ENCODE assay signal across 8 mouse cellular contexts in genomic region chr16:30512375-30513049, GRCm38 (mm10). TPM values are rescaled to one million over a fixed set of nuclear protein-coding genes. Genes with fewer than 3 reads are reported as not detected.
A peak's percentile ranks its signal among the peaks of the same experiment; 100 is the strongest.
DNase-seq lines count a peak whose midpoint lies in the region; ATAC-seq and TF ChIP-seq lines count a peak whose summit lies in the region.

No protein-coding gene starts in this region.

- TF ChIP-seq EP300 in MEL (IDR thresholded peaks at IDR 0.05; ENCODE audit: low read depth in 1 of 2, low read length in 2 of 2): 0 out of 4 replicates have a peak, but pooled peaks of 1 of the 2 experiments have one; percentile 16

- 62% methylated on average over 8 of the region's 8 CpGs for WGBS in forebrain, embryonic 15.5 days
- WGBS in forebrain, postnatal 0 days: 61% methylated on average over 8 of the region's 8 CpGs
- 28% methylated on average over 8 of the region's 8 CpGs for WGBS in limb, embryonic 15.5 days

- no peak for TF ChIP-seq CTCF in forebrain, postnatal 0 days (IDR thresholded peaks at IDR 0.05; ENCODE audit: low read depth)
- TF ChIP-seq CTCF in MEL (IDR thresholded peaks at IDR 0.05 in 2 of 3, conservative IDR thresholded peaks at IDR 0.05 in 1 of 3; ENCODE audit: control insufficient read depth in 1 of 3, insufficient read depth in 1 of 3, low read depth in 2 of 3, low read length in 3 of 3, poor library complexity in 1 of 3, severe bottlenecking in 1 of 3): no peak

- peaks cover 24% of the 10 kb centered on the region for H3K4me1 ChIP-seq in forebrain, embryonic 15.5 days
- peaks cover 5% of the 10 kb centered on the region; the same call in 1 of the 2 replicates for H3K4me1 ChIP-seq in forebrain, postnatal 0 days (ENCODE audit: insufficient read depth)
- peaks cover 0 to 21% of the 10 kb centered on the region in 2 experiments; a peak in 2 of 4 replicates for H3K4me1 ChIP-seq in MEL (ENCODE audit: control insufficient read depth in 1 of 2, insufficient read depth in 2 of 2, low read length in 2 of 2)
- peaks cover 39% of the 10 kb centered on the region for H3K4me1 ChIP-seq in limb, embryonic 15.5 days

- intact Hi-C loops in left cerebral cortex, postnatal 36 days (cut with DNase I): no loop called here

- no peaks in the 10 kb centered on the region for H3K9me3 ChIP-seq in forebrain, embryonic 15.5 days
- H3K9me3 ChIP-seq in forebrain, postnatal 0 days (ENCODE audit: low read length): no peaks in the 10 kb centered on the region
- H3K9me3 ChIP-seq in MEL (replicated peaks; ENCODE audit: insufficient read depth, low read length): no peaks in the 10 kb centered on the region
- H3K9me3 ChIP-seq in limb, embryonic 15.5 days: no peaks in the 10 kb centered on the region

- TF ChIP-seq RAD21 in MEL (IDR thresholded peaks at IDR 0.05; ENCODE audit: low read depth, low read length): no peak

- no peak for DNase-seq in forebrain, postnatal 0 days
- DNase-seq in MEL (ENCODE audit: low read depth, low spot score): peak; percentile 80
- peak; percentile 90 for DNase-seq in fat pad, adult 2 months (ENCODE audit: extremely low read depth, low read depth, low spot score)
- DNase-seq in left cerebral cortex, postnatal 36 days (ENCODE audit: low spot score in 2 of 2): no peak
- DNase-seq in cerebellum, adult 18-20 months: no peak
- no peak for DNase-seq in gastrocnemius, postnatal 10 days

- no peaks in the 10 kb centered on the region for H3K27me3 ChIP-seq in forebrain, embryonic 15.5 days
- H3K27me3 ChIP-seq in forebrain, postnatal 0 days (ENCODE audit: insufficient read depth, low read length): no peaks in the 10 kb centered on the region
- no peaks in the 10 kb centered on the region for H3K27me3 ChIP-seq in MEL (ENCODE audit: control insufficient read depth in 1 of 2, insufficient read depth in 2 of 2, low read length in 2 of 2)
- H3K27me3 ChIP-seq in limb, embryonic 15.5 days: no peaks in the 10 kb centered on the region

- TF ChIP-seq POLR2A in MEL (IDR thresholded peaks at IDR 0.05; ENCODE audit: control insufficient read depth in 1 of 2, insufficient read depth in 1 of 2, low read depth in 1 of 2, low read length in 2 of 2, poor library complexity in 1 of 2): no peak

- H3K36me3 ChIP-seq in forebrain, embryonic 15.5 days: peaks cover 26% of the 10 kb centered on the region
- H3K36me3 ChIP-seq in forebrain, postnatal 0 days (ENCODE audit: insufficient read depth): peaks cover 39% of the 10 kb centered on the region
- H3K36me3 ChIP-seq in MEL (ENCODE audit: control insufficient read depth in 1 of 2, insufficient read depth in 2 of 2, low read length in 2 of 2): peaks cover 0 to 20% of the 10 kb centered on the region in 2 experiments; a peak in 2 of 4 replicates
- no peaks in the 10 kb centered on the region; the same call in 1 of the 2 replicates for H3K36me3 ChIP-seq in limb, embryonic 15.5 days

- no peak overlapping the region for H3K27ac ChIP-seq in forebrain, embryonic 15.5 days (replicated peaks)
- no peak overlapping the region for H3K27ac ChIP-seq in forebrain, postnatal 0 days (ENCODE audit: low read depth, low read length)
- peak overlapping the region; percentile 77 for H3K27ac ChIP-seq in MEL (ENCODE audit: control insufficient read depth, low read depth, low read length)
- peak overlapping the region; percentile 54 for H3K27ac ChIP-seq in limb, embryonic 15.5 days

- ATAC-seq in forebrain, embryonic 15.5 days (replicated peaks): no peak
- no peak for ATAC-seq in forebrain, postnatal 0 days
- peak; percentile 17; the same call in 1 of the 2 replicates for ATAC-seq in limb, embryonic 15.5 days (ENCODE audit: insufficient number of reproducible peaks, low FRiP score, low TSS enrichment, low read depth)

- no peak overlapping the region for H3K9ac ChIP-seq in forebrain, embryonic 15.5 days (replicated peaks)
- H3K9ac ChIP-seq in forebrain, postnatal 0 days: no peak overlapping the region
- peak overlapping the region; percentile 79 for H3K9ac ChIP-seq in MEL (ENCODE audit: control insufficient read depth, low read depth, low read length, poor library complexity, severe bottlenecking)
- H3K9ac ChIP-seq in limb, embryonic 15.5 days: no peak overlapping the region

- H3K79me2 ChIP-seq in MEL (ENCODE audit: control insufficient read depth, insufficient read depth, low read length, poor library complexity): peaks cover 8% of the 10 kb centered on the region; the same call in 1 of the 2 replicates

- no peak overlapping the region for H3K4me3 ChIP-seq in forebrain, embryonic 15.5 days
- H3K4me3 ChIP-seq in forebrain, postnatal 0 days (ENCODE audit: low read depth, low read length): no peak overlapping the region
- H3K4me3 ChIP-seq in MEL (ENCODE audit: control insufficient read depth in 1 of 2, insufficient read depth in 1 of 2, low read depth in 2 of 2, low read length in 2 of 2): peak overlapping the region; percentile 44 to 79
- no peak overlapping the region for H3K4me3 ChIP-seq in limb, embryonic 15.5 days

- 0 out of 2 replicates have a peak overlapping the region, but pooled peaks have one; percentile 52 for H3K4me2 ChIP-seq in forebrain, embryonic 15.5 days (replicated peaks)
- no peak overlapping the region for H3K4me2 ChIP-seq in forebrain, postnatal 0 days (ENCODE audit: low read depth)
- H3K4me2 ChIP-seq in limb, embryonic 15.5 days: no peak overlapping the region

TF ChIP-seq in MEL, 35 proteins besides CTCF, POLR2A, EP300 and RAD21:
- peak; percentile 42; the same call in 1 of the 2 replicates for TF ChIP-seq MAFK (IDR thresholded peaks at IDR 0.05; ENCODE audit: borderline replicate concordance, low read depth, low read length)
- TF ChIP-seq MAX (IDR thresholded peaks at IDR 0.05; ENCODE audit: low read length): no peak
- peak; percentile 8; the same call in 1 of the 2 replicates for TF ChIP-seq NELFE (IDR thresholded peaks at IDR 0.05; ENCODE audit: low read depth, low read length)
- 0 out of 2 replicates have a peak, but pooled peaks have one; percentile 66 for TF ChIP-seq GABPA (IDR thresholded peaks at IDR 0.05; ENCODE audit: low read depth, low read length)
- peak; percentile 93 for TF ChIP-seq TBP (IDR thresholded peaks at IDR 0.05; ENCODE audit: low read depth, low read length)
- no peak for TF ChIP-seq MYB (IDR thresholded peaks at IDR 0.05; ENCODE audit: low read depth, low read length)

RNA-seq across cellular contexts. Expression of gene Tmem44, which starts 38.1 kb away (rescaled TPM):
- 89.0 and 89.6 TPM in 2 replicates for polyA plus RNA-seq in forebrain, embryonic 15.5 days (2015; fragmentation: Nextera tagmentation; extraction: Ambion mirVana)
- 107 and 113 TPM in 2 replicates for total RNA-seq in forebrain, postnatal 0 days (2014; rRNA removed)
- 66.1 and 66.6 TPM in 2 replicates for polyA plus RNA-seq in forebrain, postnatal 0 days (2015; fragmentation: Nextera tagmentation; extraction: Ambion mirVana)
- total RNA-seq in MEL (2012; rRNA removed): 0.46 and 0.50 TPM in 2 replicates
- 1 to 10 TPM in 1 of 2 experiments, not detected in 1; 1.4 TPM for polyA plus RNA-seq in MEL (2012; ENCODE audit: insufficient read depth in 1 of 2, insufficient read length in 2 of 2, low read depth in 1 of 2, low replicate concordance in 2 of 2, missing spikeins in 1 of 2)
- 17.1 and 18.8 TPM in 2 replicates for polyA plus RNA-seq in limb, embryonic 15.5 days (2015; fragmentation: Nextera tagmentation; extraction: Ambion mirVana)
- total RNA-seq in left cerebral cortex, postnatal 36 days (2021): 10 to 100 TPM; 68.1 to 71.7 TPM
- total RNA-seq in gastrocnemius, postnatal 10 days (2021): 1 to 10 TPM; 5.3 to 8.7 TPM

Comparison
In these comparisons a context has a peak if more than half of its experiments do, and no peak if none do; other contexts are left out.
1. H3K27ac ChIP-seq: peak in MEL (single experiment) and limb, embryonic 15.5 days (single experiment); none in forebrain, embryonic 15.5 days (single experiment) and forebrain, postnatal 0 days (single experiment).
2. H3K4me3 ChIP-seq: peak in MEL (2 of 2); none in forebrain, embryonic 15.5 days (single experiment), forebrain, postnatal 0 days (single experiment) and limb, embryonic 15.5 days (single experiment).
3. DNase-seq: peak in MEL (single experiment) and fat pad, adult 2 months (single experiment); none in forebrain, postnatal 0 days (single experiment), left cerebral cortex, postnatal 36 days (0 of 2), cerebellum, adult 18-20 months (0 of 2) and gastrocnemius, postnatal 10 days (single experiment).
4. RNA of gene Tmem44, which starts 38.1 kb away (total RNA-seq): 107 to 113 TPM in forebrain, postnatal 0 days and 68.1 to 71.7 TPM in left cerebral cortex, postnatal 36 days; 5.3 to 8.7 TPM in gastrocnemius, postnatal 10 days and 0.46 to 0.50 TPM in MEL; every median in the first group is over 4 times any median in the second.